Mouse (Mus musculus): Measurements from ENCODE around the gene Gid8. TPM values are rescaled to one million over a fixed set of nuclear protein-coding genes. Genes with fewer than 3 reads are reported as not detected.

Gid8 gene
- polyA plus RNA-seq (2012; rRNA removed), result 11.6 and 12.9 TPM in 2 replicates

DNA sequence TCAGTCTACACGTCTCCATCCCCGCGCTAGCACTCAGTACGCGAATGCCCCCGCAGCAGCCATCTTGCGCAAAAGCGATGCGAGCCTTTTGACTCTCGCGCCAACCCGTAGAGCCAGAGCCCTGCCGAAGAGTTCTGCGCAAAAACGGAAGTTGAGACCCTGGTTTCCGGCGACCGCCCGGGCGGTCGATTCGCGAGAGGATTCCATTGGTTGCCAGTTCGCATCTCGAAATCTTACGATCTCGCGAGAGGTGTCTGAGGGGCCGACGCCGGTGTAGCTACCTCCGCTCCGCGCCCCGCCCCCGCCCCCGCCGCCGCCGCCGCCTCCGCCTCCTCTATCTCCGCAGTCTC is at the start of gene Gid8, which contains the start of gene Dido1:
Gid8 (plus strand) TSS at position 195 of the 350 bp plus-strand sequence.
Dido1 (minus strand) TSS at position 77 of the 350 bp plus-strand sequence.

DNA sequence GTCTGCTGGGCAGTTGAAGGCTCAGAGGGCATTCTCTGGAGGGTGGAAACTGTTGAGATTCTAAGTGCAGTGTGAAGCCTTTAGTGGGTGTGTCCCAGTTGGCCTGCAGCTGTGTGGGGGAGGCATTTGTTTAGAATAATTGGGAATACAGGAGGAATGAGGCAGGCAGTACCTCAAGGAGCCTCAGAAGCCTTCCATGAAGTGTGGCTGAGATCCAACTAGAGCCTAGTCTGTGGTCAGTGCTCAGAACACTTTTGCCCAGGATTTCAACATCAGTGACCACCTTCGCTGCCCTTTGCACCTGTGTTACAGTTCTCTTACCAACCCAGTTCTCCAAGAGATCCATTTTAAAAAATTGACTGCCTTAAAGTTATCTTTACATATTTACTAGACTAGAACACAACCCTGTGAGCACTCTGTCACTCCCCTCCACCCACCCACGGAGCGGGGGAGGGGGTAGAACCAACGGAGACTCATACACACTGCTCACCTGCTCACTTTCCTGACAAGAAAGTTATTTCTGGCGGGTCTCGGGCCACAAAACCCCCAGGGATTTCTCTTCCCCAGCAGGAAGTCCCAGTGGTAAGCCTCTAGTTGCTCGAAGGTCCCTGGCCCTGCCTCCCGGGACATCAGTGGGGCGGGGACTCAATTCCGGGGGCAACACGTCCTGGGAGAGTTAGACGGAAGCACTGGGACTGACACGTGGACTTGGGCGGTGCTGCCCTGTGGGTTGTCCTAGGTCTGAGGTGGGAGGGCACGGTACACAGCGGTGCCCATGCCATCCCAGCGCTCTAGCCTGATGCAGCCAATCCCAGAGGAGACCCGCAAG is 14.9 kb downstream of the Gid8 start, which contains the start of gene Slc17a9:
Slc17a9 (plus strand) TSS at position 679 of the 829 bp plus-strand sequence.

Other genes starting within 250 kb of the Gid8 start
- gene Ntsr1, start 210.1 kb upstream of the Gid8 start, polyA plus RNA-seq (2012; rRNA removed), result 0.13 TPM in 2 replicates
- gene Mrgbp, start 128.8 kb upstream of the Gid8 start, polyA plus RNA-seq (2012; rRNA removed), result 11.4 and 14.6 TPM in 2 replicates
- gene Ogfr, start 120.9 kb upstream of the Gid8 start, polyA plus RNA-seq (2012; rRNA removed), result 8.5 TPM in 2 replicates
- gene Col9a3, start 112.3 kb upstream of the Gid8 start, polyA plus RNA-seq (2012; rRNA removed), result 0.77 and 1.5 TPM in 2 replicates
- gene Tcfl5, start 67.4 kb upstream of the Gid8 start, polyA plus RNA-seq (2012; rRNA removed), result 0.09 TPM in 1 of 2 replicates, not detected in the other
- 2.6 and 3.7 TPM in 2 replicates for gene Dido1, start 118 bp upstream of the Gid8 start, polyA plus RNA-seq (2012; rRNA removed)
- 11.7 and 12.3 TPM in 2 replicates for gene Slc17a9, start 15.1 kb downstream of the Gid8 start, polyA plus RNA-seq (2012; rRNA removed)
- gene Bhlhe23, start 66.8 kb downstream of the Gid8 start, polyA plus RNA-seq (2012; rRNA removed), result not detected in 2 replicates
- 5.8 and 12.1 TPM in 2 replicates for gene Ythdf1, start 210.8 kb downstream of the Gid8 start, polyA plus RNA-seq (2012; rRNA removed)
- not detected in 2 replicates for gene Birc7, start 218.9 kb downstream of the Gid8 start, polyA plus RNA-seq (2012; rRNA removed)
- 6.1 and 8.3 TPM in 2 replicates for gene Nkain4, start 244.6 kb downstream of the Gid8 start, polyA plus RNA-seq (2012; rRNA removed)

Measured in stomach, adult 2 months (tissue).